Mouse (Mus musculus) brain, adult 2 months (tissue): ENCODE measurements around the gene Tor1b.

Experiments used
- DNase-seq: peaks from one replicate; pipeline ENCODE4 v3.0.0; 2011; ENCODE audit warnings: low read depth, low spot score

The Tor1b gene

GRCm38 (mm10) chr2:30985111-30986020 is 32.6 kb downstream of the Tor1b start:
- DNase-seq, result peak; percentile 81

GRCm38 (mm10) chr2:30990221-30990620 is 37.5 kb downstream of the Tor1b start:
- no peak for DNase-seq

GRCm38 (mm10) chr2:30994853-30995252 is 42.1 kb downstream of the Tor1b start:
- DNase-seq, result no peak

GRCm38 (mm10) chr2:30995432-30995996 is 42.8 kb downstream of the Tor1b start:
- peak; percentile 31 for DNase-seq

GRCm38 (mm10) chr2:30998443-30999260 is 45.9 kb downstream of the Tor1b start:
- no peak for DNase-seq

- DNase-seq, result peak; percentile 77
Measured at GRCm38 (mm10) chr2:31002857-31003256, 50.1 kb downstream of the Tor1b start.

- no peak for DNase-seq
Measured at GRCm38 (mm10) chr2:31005453-31005852, 52.7 kb downstream of the Tor1b start.

GRCm38 (mm10) chr2:31006434-31006833 is 53.7 kb downstream of the Tor1b start:
- no peak for DNase-seq

GRCm38 (mm10) chr2:31007208-31007607 is 54.4 kb downstream of the Tor1b start:
- no peak for DNase-seq
